Mouse (Mus musculus) megakaryocyte, embryonic 14.5 days (primary cell): ENCODE measurements around the gene Eps8.

Experiments used
- FLI1 ChIP-seq: IDR thresholded peaks from 2 replicates; pipeline ENCODE4 v1.6.1; 2012; ENCODE audit warnings: low read length, inconsistent platforms, mixed read lengths
- GATA1 ChIP-seq: IDR thresholded peaks from 3 replicates; pipeline ENCODE4 v1.6.1; 2012; ENCODE audit warnings: mixed read lengths, low read length, inconsistent platforms, borderline replicate concordance

DNA sequence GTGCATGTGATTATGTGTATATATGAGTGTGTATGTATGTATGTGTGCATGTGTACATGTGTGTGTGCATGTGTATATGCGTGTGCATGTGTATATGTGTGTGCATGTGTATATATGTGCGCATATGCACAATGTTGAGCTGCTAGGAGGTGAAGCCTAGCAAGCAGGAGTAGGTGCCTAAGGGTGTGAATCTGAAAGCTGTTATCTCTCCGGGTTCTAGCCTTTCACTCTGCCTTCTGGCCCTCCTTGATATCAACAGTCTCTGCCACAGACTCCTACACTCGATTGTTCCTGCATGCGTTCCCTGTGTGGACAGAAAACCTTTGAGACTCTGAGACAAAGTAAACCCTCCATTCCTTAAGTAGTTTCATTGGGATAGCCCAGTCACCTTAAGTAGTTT is 98.0 kb downstream of the Eps8 start:
- TF ChIP-seq GATA1 (no peak), FLI1 (no peak)
